8 mouse cellular contexts compared by ENCODE assay signal in the genomic region with DNA sequence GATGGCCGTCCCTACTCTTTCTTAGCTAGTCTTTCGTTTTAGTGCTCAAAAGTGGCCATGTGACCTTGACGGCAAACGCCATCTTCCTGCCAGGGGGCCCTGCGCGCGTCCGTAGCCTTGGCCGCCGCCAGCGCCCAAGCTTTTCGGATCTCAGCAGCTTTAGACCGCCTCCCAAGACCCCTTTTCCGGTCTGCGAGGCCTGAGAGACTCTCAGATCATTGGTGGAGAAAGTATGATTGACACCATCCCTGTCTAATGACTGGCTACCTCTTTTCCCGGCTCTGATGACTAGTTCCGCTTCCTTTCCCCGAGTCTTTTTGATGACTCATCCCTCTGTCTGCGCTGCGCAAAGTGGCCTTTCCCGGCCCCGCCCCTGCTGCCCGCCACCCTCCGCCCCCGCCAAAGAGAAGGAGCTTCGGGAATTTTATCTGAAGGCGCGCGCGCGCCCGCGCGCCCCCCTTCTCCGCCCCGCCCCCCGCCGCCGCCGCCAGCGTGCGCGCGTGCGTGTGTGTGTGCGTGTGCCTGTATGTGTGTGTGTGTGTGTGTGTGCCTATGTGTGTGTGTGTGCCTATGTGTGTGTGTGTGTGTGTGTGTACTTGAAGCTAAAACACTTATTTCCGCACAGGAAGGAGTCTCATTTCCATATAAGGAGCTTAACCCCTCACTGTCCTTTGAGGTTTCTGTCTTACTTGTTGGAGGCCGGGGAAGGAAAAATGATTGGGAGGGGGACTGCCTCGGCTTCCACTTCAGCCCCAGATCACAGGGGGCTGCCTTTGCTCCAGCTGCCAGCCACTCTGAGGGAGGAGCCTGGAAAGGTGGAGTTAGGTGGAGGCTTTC. TPM values are rescaled to one million over a fixed set of nuclear protein-coding genes. Genes with fewer than 3 reads are reported as not detected.
DNase-seq lines count a peak whose midpoint lies in the region; ATAC-seq and TF ChIP-seq lines count a peak whose summit lies in the region.

No protein-coding gene starts in this region.

- H3K9me3 ChIP-seq in G1E (replicated peaks): no peaks in the 10 kb centered on the region
- H3K9me3 ChIP-seq in forebrain, embryonic 16.5 days (ENCODE audit: control insufficient read depth, low read length): no peaks in the 10 kb centered on the region
- H3K9me3 ChIP-seq in lung, embryonic 14.5 days (ENCODE audit: low read depth, low read length): no peaks in the 10 kb centered on the region

- TF ChIP-seq POLR2A in olfactory bulb, adult 2 months (IDR thresholded peaks at IDR 0.05; ENCODE audit: insufficient read depth, low read depth, low read length): peak; percentile 41; the same call in 1 of the 2 replicates
- TF ChIP-seq POLR2A in thymus, adult 2 months (IDR thresholded peaks at IDR 0.05; ENCODE audit: control insufficient read depth, extremely low read depth, insufficient read depth, low read length, poor library complexity): peak; percentile 55

- 14% methylated on average over 41 of the region's 49 CpGs for WGBS in forebrain, embryonic 16.5 days
- WGBS in lung, embryonic 14.5 days: 10% methylated on average over 48 of the region's 49 CpGs
- WGBS in olfactory bulb, adult 2 months: 22% methylated on average over 32 of the region's 49 CpGs
- under 1% methylated on average over 23 of the region's 49 CpGs for WGBS in thymus, adult 2 months

- intact Hi-C loops in heart, postnatal 36 days (cut with DNase I): loop anchor here (2.0 to 5.0 kb wide), 2 partner anchors 86 to 110 kb away; a partner anchor contains a TSS

- H3K4me1 ChIP-seq in G1E (ENCODE audit: insufficient read depth, low read depth, low read length): peaks cover 13% of the 10 kb centered on the region
- H3K4me1 ChIP-seq in forebrain, embryonic 16.5 days (replicated peaks; ENCODE audit: control insufficient read depth, insufficient read depth, low read length): peaks cover 4% of the 10 kb centered on the region; the same call in 1 of the 2 replicates
- H3K4me1 ChIP-seq in lung, embryonic 14.5 days (ENCODE audit: insufficient read depth): no peaks in the 10 kb centered on the region
- 0 out of 2 replicates have a peak, but pooled peaks cover 3% of the 10 kb centered on the region for H3K4me1 ChIP-seq in olfactory bulb, adult 2 months (ENCODE audit: control insufficient read depth, insufficient read depth, low read length)
- H3K4me1 ChIP-seq in thymus, adult 2 months (replicated peaks; ENCODE audit: control insufficient read depth, insufficient read depth, low read length): peaks cover 4% of the 10 kb centered on the region

- H3K4me2 ChIP-seq in forebrain, embryonic 16.5 days (ENCODE audit: low read length): peak overlapping the region; percentile 61
- H3K4me2 ChIP-seq in lung, embryonic 14.5 days: peak overlapping the region; percentile 64

- H3K4me3 ChIP-seq in G1E (ENCODE audit: low read depth, low read length): peak overlapping the region; percentile 65
- H3K4me3 ChIP-seq in forebrain, embryonic 16.5 days (replicated peaks; ENCODE audit: low read length): peak overlapping the region; percentile 44
- H3K4me3 ChIP-seq in layer of hippocampus, adult 2 months: peak overlapping the region; percentile 54
- peak overlapping the region; percentile 32 for H3K4me3 ChIP-seq in lung, embryonic 14.5 days (ENCODE audit: low read depth, low read length)
- peak overlapping the region; percentile 51 for H3K4me3 ChIP-seq in olfactory bulb, adult 2 months (ENCODE audit: insufficient read depth, low read depth, low read length)
- peak overlapping the region; percentile 53 for H3K4me3 ChIP-seq in thymus, adult 2 months (ENCODE audit: control insufficient read depth, insufficient read depth, low read length)

- DNase-seq in G1E (ENCODE audit: low spot score): peak; percentile 88
- DNase-seq in cerebellum, adult 18-20 months: peak; percentile 83 to 88
- peak; percentile 73 to 80 for DNase-seq in heart, postnatal 36 days
- peak; percentile 78 to 94 for DNase-seq in layer of hippocampus, adult 2 months (ENCODE audit: low spot score in 2 of 2)
- DNase-seq in lung, embryonic 14.5 days: peak; percentile 92
- peak; percentile 76 for DNase-seq in thymus, adult 2 months

- peak; percentile 98 for ATAC-seq in G1E (ENCODE audit: extremely low read depth, insufficient number of reproducible peaks, low FRiP score, poor library complexity, severe bottlenecking)
- ATAC-seq in forebrain, embryonic 16.5 days: peak; percentile 98
- ATAC-seq in lung, embryonic 14.5 days (ENCODE audit: insufficient read depth): peak; percentile 97

- no peaks in the 10 kb centered on the region for H3K27me3 ChIP-seq in G1E (ENCODE audit: insufficient read depth, low read length)
- H3K27me3 ChIP-seq in forebrain, embryonic 16.5 days (replicated peaks; ENCODE audit: control insufficient read depth, insufficient read depth, low read length): no peaks in the 10 kb centered on the region
- H3K27me3 ChIP-seq in lung, embryonic 14.5 days (ENCODE audit: insufficient read depth, low read length): no peaks in the 10 kb centered on the region
- H3K27me3 ChIP-seq in thymus, adult 2 months (ENCODE audit: control insufficient read depth, insufficient read depth, low read length): no peaks in the 10 kb centered on the region

- H3K9ac ChIP-seq in forebrain, embryonic 16.5 days (replicated peaks; ENCODE audit: low read depth, low read length): peak overlapping the region; percentile 54
- H3K9ac ChIP-seq in lung, embryonic 14.5 days: peak overlapping the region; percentile 48

- TF ChIP-seq CTCF in G1E (IDR thresholded peaks at IDR 0.05; ENCODE audit: low read depth, low read length): no peak
- no peak for TF ChIP-seq CTCF in layer of hippocampus, adult 2 months (conservative IDR thresholded peaks at IDR 0.05)
- TF ChIP-seq CTCF in lung, embryonic 14.5 days (IDR thresholded peaks at IDR 0.05; ENCODE audit: low read depth): no peak
- TF ChIP-seq CTCF in olfactory bulb, adult 2 months (IDR thresholded peaks at IDR 0.05; ENCODE audit: insufficient read depth, low read depth, low read length): no peak
- no peak for TF ChIP-seq CTCF in thymus, adult 2 months (IDR thresholded peaks at IDR 0.05; ENCODE audit: borderline replicate concordance, control insufficient read depth, extremely low read depth, insufficient read depth, low read length, poor library complexity)

- H3K36me3 ChIP-seq in G1E (replicated peaks): no peaks in the 10 kb centered on the region
- no peaks in the 10 kb centered on the region for H3K36me3 ChIP-seq in forebrain, embryonic 16.5 days (ENCODE audit: control insufficient read depth, insufficient read depth)
- no peaks in the 10 kb centered on the region for H3K36me3 ChIP-seq in lung, embryonic 14.5 days (ENCODE audit: insufficient read depth)
- H3K36me3 ChIP-seq in thymus, adult 2 months (ENCODE audit: control insufficient read depth, insufficient read depth, low read length): no peaks in the 10 kb centered on the region

- peak overlapping the region; percentile 93 for H3K27ac ChIP-seq in forebrain, embryonic 16.5 days (ENCODE audit: low read length)
- peak overlapping the region; percentile 98 for H3K27ac ChIP-seq in layer of hippocampus, adult 2 months
- H3K27ac ChIP-seq in lung, embryonic 14.5 days (ENCODE audit: low read depth): peak overlapping the region; percentile 96
- peak overlapping the region; percentile 96 for H3K27ac ChIP-seq in olfactory bulb, adult 2 months (ENCODE audit: insufficient read depth, low read depth, low read length)
- H3K27ac ChIP-seq in thymus, adult 2 months (ENCODE audit: control insufficient read depth, insufficient read depth, low read length): peak overlapping the region; percentile 95

RNA-seq across cellular contexts. Expression of a gene that starts 33.6 kb away (rescaled TPM):
- not detected in 2 replicates for total RNA-seq in G1E (2014; fragmentation: Nextera tagmentation)
- 0.05 and 0.06 TPM in 2 replicates for total RNA-seq in G1E (2017)
- polyA plus RNA-seq in G1E (2012): 0.05 TPM in 1 of 2 replicates, not detected in the other
- polyA plus RNA-seq in forebrain, embryonic 16.5 days (2015; fragmentation: Nextera tagmentation; extraction: Ambion mirVana): 65.5 and 72.3 TPM in 2 replicates
- under 1 TPM; 0.22 to 0.50 TPM for total RNA-seq in heart, postnatal 36 days (2021)
- 100 to 1,000 TPM; 178 to 182 TPM for total RNA-seq in layer of hippocampus, adult 2 months (2021)
- polyA plus RNA-seq in lung, embryonic 14.5 days (2014; fragmentation: Nextera tagmentation; extraction: Ambion mirVana): 9.6 and 10.6 TPM in 2 replicates
- not detected in 2 replicates for polyA plus RNA-seq in olfactory bulb, adult 2 months (2012; ENCODE audit: insufficient read depth, insufficient read length, low replicate concordance, missing spikeins)
- polyA plus RNA-seq in thymus, adult 2 months (2012; rRNA removed): 0.20 and 0.40 TPM in 2 replicates

RNA-seq across cellular contexts. Expression of a gene that starts 43.6 kb away (rescaled TPM):
- total RNA-seq in G1E (2014; fragmentation: Nextera tagmentation) (not detected in 2 replicates), G1E (2017) (not detected in 2 replicates)
- not detected in 2 replicates for polyA plus RNA-seq in G1E (2012)
- 0.81 and 0.84 TPM in 2 replicates for polyA plus RNA-seq in forebrain, embryonic 16.5 days (2015; fragmentation: Nextera tagmentation; extraction: Ambion mirVana)
- total RNA-seq in heart, postnatal 36 days (2021): not detected
- 10 to 100 TPM in 1 of 2 experiments, 1 to 10 TPM in 1; 9.0 to 11.2 TPM for total RNA-seq in layer of hippocampus, adult 2 months (2021)
- polyA plus RNA-seq in lung, embryonic 14.5 days (2014; fragmentation: Nextera tagmentation; extraction: Ambion mirVana): 0.67 and 0.83 TPM in 2 replicates
- not detected in 2 replicates for polyA plus RNA-seq in olfactory bulb, adult 2 months (2012; ENCODE audit: insufficient read depth, insufficient read length, low replicate concordance, missing spikeins)
- polyA plus RNA-seq in thymus, adult 2 months (2012; rRNA removed): 0.20 and 2.5 TPM in 2 replicates

RNA-seq across cellular contexts. Expression of a gene that starts 58.8 kb away (rescaled TPM):
- total RNA-seq in G1E (2014; fragmentation: Nextera tagmentation) (106 and 128 TPM in 2 replicates), G1E (2017) (37.9 and 40.9 TPM in 2 replicates)
- polyA plus RNA-seq in G1E (2012): 44.8 and 48.2 TPM in 2 replicates
- 22.9 and 26.9 TPM in 2 replicates for polyA plus RNA-seq in forebrain, embryonic 16.5 days (2015; fragmentation: Nextera tagmentation; extraction: Ambion mirVana)
- 10 to 100 TPM; 19.8 to 23.2 TPM for total RNA-seq in heart, postnatal 36 days (2021)
- 10 to 100 TPM; 29.5 to 36.6 TPM for total RNA-seq in layer of hippocampus, adult 2 months (2021)
- 44.2 and 50.6 TPM in 2 replicates for polyA plus RNA-seq in lung, embryonic 14.5 days (2014; fragmentation: Nextera tagmentation; extraction: Ambion mirVana)
- not detected in 2 replicates for polyA plus RNA-seq in olfactory bulb, adult 2 months (2012; ENCODE audit: insufficient read depth, insufficient read length, low replicate concordance, missing spikeins)
- polyA plus RNA-seq in thymus, adult 2 months (2012; rRNA removed): 363 and 395 TPM in 2 replicates

Comparison
In these comparisons a context has a peak if more than half of its experiments do, and no peak if none do; other contexts are left out.
1. Peak in every context shown above with its lines: DNase-seq, ATAC-seq, H3K4me3 ChIP-seq and H3K27ac ChIP-seq.